Mouse (Mus musculus): ENCODE measurements at regions not wholly inside any gene's neighbourhood (a gene's known extent, or its start where the extent isn't known, plus 50 kb on each side); places are given as distances from the start of the nearest gene placed in this dataset.

- DNase-seq (ENCODE audit: low spot score in 2 of 2), result no peak
Observed at GRCm38 (mm10) chr4:71835737-71836136, 78.0 kb upstream of the Gm11232 start.

GRCm38 (mm10) chr4:71811444-71811843 lies 53.7 kb upstream of the Gm11232 start:
- DNase-seq (ENCODE audit: low spot score in 2 of 2), result no peak

GRCm38 (mm10) chr4:71808271-71808670 lies 50.5 kb upstream of the Gm11232 start:
- DNase-seq (ENCODE audit: low spot score in 2 of 2), result no peak
